Mouse (Mus musculus): ENCODE measurements around the gene Sumf1. TPM values are rescaled to one million over a fixed set of nuclear protein-coding genes. Genes with fewer than 3 reads are reported as not detected.

Gene Sumf1
- polyA plus RNA-seq, 1 experiment = 14.3 TPM

- Histone ChIP-seq H3K4me3 (replicated peaks; ENCODE audit: control insufficient read depth, low read depth, low read length) (no peak overlapping the region), H3K27ac (ENCODE audit: control insufficient read depth, insufficient read depth, low read depth, low read length, poor library complexity) (no peak overlapping the region), H3K4me1 (ENCODE audit: control insufficient read depth, insufficient read depth, low read length) (no peaks in the 10 kb centered on the region)
- 79% methylated on average over 1 of the region's 1 CpGs for WGBS
- TF ChIP-seq CTCF (IDR thresholded peaks at IDR 0.05; ENCODE audit: control insufficient read depth, insufficient read depth, low read length) = no peak
- no peak for TF ChIP-seq POLR2A (IDR thresholded peaks at IDR 0.05; ENCODE audit: borderline replicate concordance, control insufficient read depth, low read depth, low read length)
Observed at GRCm38 (mm10) chr6:108114971-108115370, 70.4 kb downstream of the Sumf1 start.

DNA sequence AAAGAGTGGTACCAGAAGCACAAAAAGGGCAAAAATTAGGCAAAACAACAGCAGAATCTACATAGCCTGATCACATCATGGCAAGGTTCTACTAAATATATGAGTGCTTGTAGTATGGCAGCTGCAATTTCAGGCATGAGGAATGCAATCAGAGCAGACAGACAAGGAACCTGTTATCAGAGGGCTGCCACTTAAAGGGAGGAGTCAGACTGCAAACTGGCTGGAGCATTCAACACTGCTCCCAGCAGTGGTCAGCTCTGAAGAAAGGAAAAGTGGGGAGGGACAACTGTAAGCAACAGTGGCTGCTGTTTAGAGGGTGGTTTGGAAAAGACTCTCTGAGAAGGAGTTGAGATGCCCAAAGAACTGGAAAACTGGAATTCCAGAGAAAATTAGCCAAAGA is 73.7 kb downstream of the Sumf1 start:
- H3K4me1 ChIP-seq (ENCODE audit: control insufficient read depth, insufficient read depth, low read length) = no peaks in the 10 kb centered on the region
- no peak overlapping the region for H3K27ac ChIP-seq (ENCODE audit: control insufficient read depth, insufficient read depth, low read depth, low read length, poor library complexity)
- TF ChIP-seq POLR2A (IDR thresholded peaks at IDR 0.05; ENCODE audit: borderline replicate concordance, control insufficient read depth, low read depth, low read length) (no peak), CTCF (IDR thresholded peaks at IDR 0.05; ENCODE audit: control insufficient read depth, insufficient read depth, low read length) (no peak)
- no peak overlapping the region for H3K4me3 ChIP-seq (replicated peaks; ENCODE audit: control insufficient read depth, low read depth, low read length)

- TF ChIP-seq CTCF (IDR thresholded peaks at IDR 0.05; ENCODE audit: control insufficient read depth, insufficient read depth, low read length) (no peak), POLR2A (IDR thresholded peaks at IDR 0.05; ENCODE audit: borderline replicate concordance, control insufficient read depth, low read depth, low read length) (no peak)
- WGBS = 85% methylated on average over 4 of the region's 4 CpGs
Observed at GRCm38 (mm10) chr6:108110336-108110735, 75.0 kb downstream of the Sumf1 start.

GRCm38 (mm10) chr6:108107376-108107775 is 78.0 kb downstream of the Sumf1 start:
- Histone ChIP-seq H3K4me3 (replicated peaks; ENCODE audit: control insufficient read depth, low read depth, low read length) (no peak overlapping the region), H3K4me1 (ENCODE audit: control insufficient read depth, insufficient read depth, low read length) (no peaks in the 10 kb centered on the region), H3K27ac (ENCODE audit: control insufficient read depth, insufficient read depth, low read depth, low read length, poor library complexity) (no peak overlapping the region)
- TF ChIP-seq POLR2A (IDR thresholded peaks at IDR 0.05; ENCODE audit: borderline replicate concordance, control insufficient read depth, low read depth, low read length) (no peak), CTCF (IDR thresholded peaks at IDR 0.05; ENCODE audit: control insufficient read depth, insufficient read depth, low read length) (no peak)

More at GRCm38 (mm10) chr6:108110336-108110735, 75.0 kb downstream of the Sumf1 start:
- Histone ChIP-seq H3K27ac (ENCODE audit: control insufficient read depth, insufficient read depth, low read depth, low read length, poor library complexity) (no peak overlapping the region), H3K4me1 (ENCODE audit: control insufficient read depth, insufficient read depth, low read length) (no peaks in the 10 kb centered on the region), H3K4me3 (replicated peaks; ENCODE audit: control insufficient read depth, low read depth, low read length) (no peak overlapping the region)

DNA sequence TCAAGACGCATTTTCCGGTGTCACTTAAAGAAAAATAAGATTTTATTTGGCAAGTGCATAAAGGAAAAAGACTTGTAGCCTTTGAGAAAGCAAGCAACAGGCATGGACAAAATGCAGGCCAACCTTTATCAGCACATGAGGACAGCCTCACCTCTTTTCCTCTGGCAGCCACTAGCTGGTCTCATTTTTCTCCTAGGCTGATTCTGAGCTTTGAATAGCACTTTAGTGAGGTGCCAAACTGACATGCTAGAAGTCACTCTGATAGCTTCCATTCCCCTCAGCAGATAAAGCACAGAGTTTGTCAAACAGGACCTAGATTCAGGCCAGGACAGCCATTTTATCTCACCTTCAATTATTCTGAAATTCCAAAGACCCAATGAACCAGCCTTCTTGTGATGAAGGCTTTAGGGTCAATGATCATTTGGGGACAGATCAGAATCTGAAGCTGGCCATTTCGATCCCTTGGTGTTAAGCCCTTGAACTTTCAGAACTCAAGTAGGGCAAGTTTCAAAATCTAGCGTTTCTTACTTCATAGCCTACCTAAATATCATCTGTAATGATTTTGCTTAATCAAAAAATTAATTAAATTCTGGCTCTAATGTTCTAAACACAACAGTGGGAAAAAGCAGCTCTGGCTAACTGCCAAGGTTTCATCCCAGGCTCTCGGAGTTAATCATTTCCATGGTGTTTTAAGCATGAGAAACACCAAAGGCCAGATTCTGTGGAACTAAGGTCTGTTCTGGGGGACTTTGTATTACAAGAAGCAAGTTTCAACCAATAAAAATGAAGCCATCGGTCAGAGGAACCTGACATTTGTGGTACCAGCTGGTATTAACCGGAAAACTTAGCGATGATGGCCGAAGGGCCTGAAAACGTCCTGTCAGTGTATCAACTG is 83.2 kb downstream of the Sumf1 start:
- Histone ChIP-seq H3K27ac (ENCODE audit: control insufficient read depth, insufficient read depth, low read depth, low read length, poor library complexity) (no peak overlapping the region), H3K4me1 (ENCODE audit: control insufficient read depth, insufficient read depth, low read length) (no peaks in the 10 kb centered on the region), H3K4me3 (replicated peaks; ENCODE audit: control insufficient read depth, low read depth, low read length) (no peak overlapping the region)
- 88% methylated on average over 10 of the region's 10 CpGs for WGBS
- TF ChIP-seq CTCF (IDR thresholded peaks at IDR 0.05; ENCODE audit: control insufficient read depth, insufficient read depth, low read length) (no peak), POLR2A (IDR thresholded peaks at IDR 0.05; ENCODE audit: borderline replicate concordance, control insufficient read depth, low read depth, low read length) (no peak)

GRCm38 (mm10) chr6:108098846-108099217 is 86.5 kb downstream of the Sumf1 start:
- no peak overlapping the region for H3K27ac ChIP-seq (ENCODE audit: control insufficient read depth, insufficient read depth, low read depth, low read length, poor library complexity)
- H3K4me1 ChIP-seq (ENCODE audit: control insufficient read depth, insufficient read depth, low read length) = no peaks in the 10 kb centered on the region
- 77% methylated on average over 3 of the region's 3 CpGs for WGBS
- no peak overlapping the region for H3K4me3 ChIP-seq (replicated peaks; ENCODE audit: control insufficient read depth, low read depth, low read length)
- no peak for TF ChIP-seq POLR2A (IDR thresholded peaks at IDR 0.05; ENCODE audit: borderline replicate concordance, control insufficient read depth, low read depth, low read length)
- no peak for TF ChIP-seq CTCF (IDR thresholded peaks at IDR 0.05; ENCODE audit: control insufficient read depth, insufficient read depth, low read length)

DNA sequence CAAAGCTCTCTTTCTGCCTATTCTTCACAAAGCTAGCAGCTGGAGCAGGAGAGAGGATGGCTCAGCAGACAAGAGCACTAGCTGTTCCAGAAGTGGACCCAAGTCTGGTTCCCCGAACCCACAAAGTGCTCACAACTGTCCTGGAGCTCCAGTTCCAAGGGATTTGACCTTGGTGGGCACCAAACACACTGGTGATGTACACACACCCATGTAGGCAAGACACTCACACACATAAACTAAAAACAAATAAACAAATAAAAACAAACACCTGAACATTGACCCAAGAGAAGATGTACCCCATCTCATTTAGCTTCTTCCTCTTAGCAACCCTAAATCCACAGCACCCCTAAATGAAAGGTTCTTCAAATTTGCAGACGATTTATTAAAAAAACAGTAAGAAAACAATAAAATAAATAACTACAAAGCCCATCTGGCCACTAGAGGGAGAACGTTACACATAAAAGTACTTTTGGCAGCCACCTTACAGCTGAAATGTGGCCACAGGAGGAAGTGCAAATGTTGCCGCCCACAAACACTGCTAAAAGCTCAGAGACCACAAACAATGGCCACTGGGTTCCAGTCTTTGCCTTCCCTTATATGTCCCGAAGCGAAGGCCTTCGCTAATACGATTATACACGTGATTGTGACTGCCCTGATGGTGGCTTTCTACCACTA is 87.1 kb downstream of the Sumf1 start:
- WGBS = 5% methylated on average over 9 of the region's 9 CpGs

GRCm38 (mm10) chr6:108095445-108095844 is 89.9 kb downstream of the Sumf1 start:
- Histone ChIP-seq H3K4me3 (replicated peaks; ENCODE audit: control insufficient read depth, low read depth, low read length) (no peak overlapping the region), H3K4me1 (ENCODE audit: control insufficient read depth, insufficient read depth, low read length) (no peaks in the 10 kb centered on the region), H3K27ac (ENCODE audit: control insufficient read depth, insufficient read depth, low read depth, low read length, poor library complexity) (no peak overlapping the region)
- 87% methylated on average over 5 of the region's 5 CpGs for WGBS
- TF ChIP-seq CTCF (IDR thresholded peaks at IDR 0.05; ENCODE audit: control insufficient read depth, insufficient read depth, low read length) (no peak), POLR2A (IDR thresholded peaks at IDR 0.05; ENCODE audit: borderline replicate concordance, control insufficient read depth, low read depth, low read length) (no peak)

More for the DNA sequence above, 87.1 kb downstream of the Sumf1 start:
- TF ChIP-seq POLR2A (IDR thresholded peaks at IDR 0.05; ENCODE audit: borderline replicate concordance, control insufficient read depth, low read depth, low read length) (no peak), CTCF (IDR thresholded peaks at IDR 0.05; ENCODE audit: control insufficient read depth, insufficient read depth, low read length) (peak; percentile 42; the same call in 1 of the 2 replicates)
- H3K27ac ChIP-seq (ENCODE audit: control insufficient read depth, insufficient read depth, low read depth, low read length, poor library complexity) = no peak overlapping the region
- H3K4me3 ChIP-seq (replicated peaks; ENCODE audit: control insufficient read depth, low read depth, low read length) = no peak overlapping the region
- H3K4me1 ChIP-seq (ENCODE audit: control insufficient read depth, insufficient read depth, low read length) = no peaks in the 10 kb centered on the region

All from bone marrow, adult 2 months (tissue).